Mouse (Mus musculus) ES-Bruce4 (cell line): Measurements from ENCODE around the gene Npas4. TPM values are rescaled to one million over a fixed set of nuclear protein-coding genes. Genes with fewer than 3 reads are reported as not detected.

Experiments
- H3K27ac ChIP-seq: 2 replicates; pipeline ENCODE4 v1.5.1; 2012; ENCODE audit warnings: low read length, inconsistent platforms; ENCODE audit not compliant: insufficient read depth
- H3K27me3 ChIP-seq: 2 replicates; pipeline ENCODE4 v1.6.1; 2012; ENCODE audit warnings: mild to moderate bottlenecking, low read length, inconsistent platforms; ENCODE audit not compliant: control insufficient read depth, poor library complexity, insufficient read depth, severe bottlenecking
- H3K36me3 ChIP-seq: 2 replicates; pipeline ENCODE4 v1.6.1; 2012; ENCODE audit warnings: inconsistent platforms, mild to moderate bottlenecking, low read length, moderate library complexity; ENCODE audit not compliant: control insufficient read depth, poor library complexity, insufficient read depth, severe bottlenecking
- H3K4me1 ChIP-seq: one replicate; pipeline ENCODE4 v1.8.1; 2011; ENCODE audit warnings: low read length; ENCODE audit not compliant: control insufficient read depth, insufficient read depth
- H3K4me3 ChIP-seq: 2 replicates; pipeline ENCODE4 v1.5.1; 2011; ENCODE audit warnings: low read depth, mild to moderate bottlenecking, low read length
- H3K9ac ChIP-seq: 2 replicates; pipeline ENCODE4 v1.6.1; 2012; ENCODE audit warnings: low read depth, mild to moderate bottlenecking, inconsistent platforms; ENCODE audit not compliant: poor library complexity, severe bottlenecking
- H3K9me3 ChIP-seq: replicated peaks from 2 replicates; pipeline ENCODE4 v1.6.1; 2012; ENCODE audit warnings: mild to moderate bottlenecking, low read length, inconsistent platforms; ENCODE audit not compliant: control insufficient read depth, poor library complexity, insufficient read depth, severe bottlenecking
- CTCF ChIP-seq: IDR thresholded peaks from one replicate; pipeline ENCODE4 v1.8.1; 2011; ENCODE audit warnings: low read depth, low read length
- EP300 ChIP-seq: IDR thresholded peaks from 2 replicates; pipeline ENCODE4 v1.6.1; 2011; ENCODE audit warnings: low read depth, low read length; ENCODE audit not compliant: insufficient read depth
- POLR2A ChIP-seq: IDR thresholded peaks from one replicate; pipeline ENCODE4 v1.8.1; 2011; ENCODE audit warnings: low read length; ENCODE audit not compliant: insufficient read depth
- polyA plus RNA-seq: library from polyadenylated mRNA; stranded (reverse); fragments of >200 nt; gene quantifications from 2 replicates; pipeline ENCODE4 v1.2.4, GENCODE M21; 2011; ENCODE audit warnings: low read depth; ENCODE audit not compliant: missing spikeins, insufficient read depth, insufficient read length

The Npas4 gene
- polyA plus RNA-seq, 1 experiment: 0.24 TPM

DNA sequence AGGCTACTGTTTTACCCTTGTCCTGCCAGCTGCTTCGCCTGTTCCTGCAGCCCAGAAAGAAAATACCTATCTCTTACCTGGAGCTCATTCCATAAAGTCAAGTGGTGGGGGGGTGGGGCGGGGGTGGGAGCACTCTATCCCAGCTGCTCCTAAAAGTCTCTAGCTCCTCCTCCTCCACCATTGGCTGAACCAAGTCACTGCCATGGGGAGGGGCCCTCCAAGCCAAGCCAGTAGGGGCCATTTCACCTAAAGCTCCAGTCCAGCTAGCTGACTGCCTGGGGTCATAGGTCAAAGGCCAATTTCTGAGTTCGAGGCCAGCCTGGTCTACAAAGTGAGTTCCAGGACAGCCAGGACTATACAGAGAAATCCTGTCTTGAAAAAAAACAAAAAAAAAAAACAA is 42.6 kb upstream of the Npas4 start:
- no peaks in the 10 kb centered on the region for H3K4me1 ChIP-seq
- H3K27ac ChIP-seq: no peak overlapping the region
- no peaks in the 10 kb centered on the region for H3K27me3 ChIP-seq
- no peak overlapping the region for H3K4me3 ChIP-seq
- peaks cover 21% of the 10 kb centered on the region for H3K36me3 ChIP-seq
- no peak for TF ChIP-seq CTCF
- TF ChIP-seq POLR2A: no peak
- TF ChIP-seq EP300: no peak
- H3K9me3 ChIP-seq: no peaks in the 10 kb centered on the region
- no peak overlapping the region for H3K9ac ChIP-seq

DNA sequence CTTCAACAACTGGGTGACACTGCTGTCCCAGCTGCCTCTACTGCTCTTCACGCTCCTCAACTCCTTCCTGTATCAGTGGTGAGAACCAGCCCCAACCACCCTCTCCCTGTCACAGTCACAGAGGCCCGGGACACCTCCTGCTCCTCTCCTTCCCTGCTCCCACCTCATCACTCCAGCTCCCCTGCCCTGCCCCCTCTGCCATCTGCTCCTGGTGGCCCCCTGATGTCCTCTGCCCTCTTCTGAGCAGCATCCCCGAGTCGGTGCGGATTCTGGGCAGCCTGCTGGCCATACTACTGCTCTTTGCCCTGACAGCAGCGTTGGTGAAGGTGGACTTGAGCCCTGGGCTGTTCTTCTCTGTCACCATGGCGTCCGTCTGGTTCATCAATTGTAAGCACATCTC is 36.0 kb upstream of the Npas4 start:
- Histone ChIP-seq H3K36me3 (peaks cover 24% of the 10 kb centered on the region), H3K9ac (no peak overlapping the region), H3K4me3 (no peak overlapping the region), H3K27me3 (no peaks in the 10 kb centered on the region), H3K4me1 (no peaks in the 10 kb centered on the region), H3K9me3 (no peaks in the 10 kb centered on the region), H3K27ac (no peak overlapping the region)
- no peak for TF ChIP-seq CTCF
- no peak for TF ChIP-seq POLR2A
- TF ChIP-seq EP300: no peak

DNA sequence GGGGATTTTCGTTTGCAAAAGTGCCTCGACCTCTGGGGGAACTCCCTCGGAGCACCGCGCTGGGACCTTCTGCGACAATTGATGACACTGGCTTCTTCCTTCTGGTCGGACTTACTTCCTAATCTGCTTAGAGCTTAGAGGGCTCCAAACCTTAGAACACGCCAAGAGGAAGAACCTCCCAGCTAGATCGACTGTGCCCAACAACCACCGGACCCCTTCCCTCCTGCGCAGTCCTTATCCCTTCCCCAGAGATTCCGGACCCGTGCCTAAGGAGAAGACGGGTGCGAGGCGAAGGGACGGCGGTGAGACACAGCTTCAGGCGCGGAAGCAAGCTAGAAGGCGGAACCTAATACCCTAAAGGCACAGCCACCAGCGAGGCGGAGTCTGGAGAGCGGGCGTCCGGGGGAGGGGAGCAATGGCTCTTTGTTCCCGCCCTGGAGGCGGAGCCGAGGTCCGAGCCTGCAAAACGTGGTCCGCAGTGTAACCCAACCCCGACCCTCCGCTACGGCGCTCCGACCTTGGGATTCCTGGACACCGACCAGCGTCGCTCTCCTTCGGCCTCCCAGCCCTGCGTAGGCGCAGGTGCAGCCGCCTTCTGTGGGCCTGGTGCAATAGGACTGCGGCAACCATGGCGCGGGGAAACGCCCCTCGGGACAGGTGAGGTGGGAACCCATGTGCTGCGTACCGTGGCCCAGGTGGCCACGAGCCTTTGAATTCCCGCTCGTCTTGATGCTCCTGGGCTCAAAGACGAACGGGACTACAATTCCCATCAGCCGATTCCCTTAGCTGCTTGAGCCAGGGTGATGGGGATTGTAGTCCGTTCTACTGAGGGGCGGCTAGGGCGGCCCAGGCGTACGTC is 33.7 kb upstream of the Npas4 start, which contains the start of gene Slc29a2:
Slc29a2 (plus strand) TSS at position 240 of the 859 bp plus-strand sequence.
- H3K4me1 ChIP-seq: no peaks in the 10 kb centered on the region
- peak within 1 kb of the TSS; percentile 57 for H3K9ac ChIP-seq
- H3K27me3 ChIP-seq: no peaks in the 10 kb centered on the region
- H3K9me3 ChIP-seq: no peaks in the 10 kb centered on the region
- peak; percentile 25 for TF ChIP-seq POLR2A
- TF ChIP-seq EP300: no peak
- peak within 1 kb of the TSS; percentile 84 for H3K4me3 ChIP-seq
- peak within 1 kb of the TSS; percentile 9; the same call in 1 of the 2 replicates for H3K27ac ChIP-seq
- peaks cover 13% of the 10 kb centered on the region for H3K36me3 ChIP-seq

DNA sequence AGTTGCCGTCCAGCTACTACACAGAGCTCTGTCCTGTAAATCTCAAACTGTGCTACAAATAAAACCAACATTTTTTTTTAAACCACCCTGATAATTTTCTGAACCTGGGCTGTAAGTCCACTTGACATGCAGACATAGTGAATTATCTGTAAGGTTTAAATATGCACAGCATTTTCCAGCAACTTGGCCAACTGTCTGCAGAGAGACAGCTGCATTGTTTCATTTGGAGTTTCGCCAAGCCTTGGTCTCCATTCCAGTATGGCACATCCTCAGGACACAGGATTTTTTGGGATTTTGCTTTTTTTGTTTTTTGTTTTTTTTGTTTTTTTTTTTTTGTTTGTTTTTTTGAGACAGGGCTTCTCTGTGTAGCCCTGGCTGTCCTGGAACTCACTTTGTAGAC is 31.3 kb upstream of the Npas4 start:
- no peak for TF ChIP-seq POLR2A
- no peak for TF ChIP-seq EP300
- TF ChIP-seq CTCF: no peak
- H3K9ac ChIP-seq: no peak overlapping the region
- H3K9me3 ChIP-seq: no peaks in the 10 kb centered on the region
- H3K36me3 ChIP-seq: no peaks in the 10 kb centered on the region
- H3K27ac ChIP-seq: no peak overlapping the region
- peaks cover 1% of the 10 kb centered on the region for H3K4me1 ChIP-seq
- H3K27me3 ChIP-seq: no peaks in the 10 kb centered on the region
- no peak overlapping the region for H3K4me3 ChIP-seq

DNA sequence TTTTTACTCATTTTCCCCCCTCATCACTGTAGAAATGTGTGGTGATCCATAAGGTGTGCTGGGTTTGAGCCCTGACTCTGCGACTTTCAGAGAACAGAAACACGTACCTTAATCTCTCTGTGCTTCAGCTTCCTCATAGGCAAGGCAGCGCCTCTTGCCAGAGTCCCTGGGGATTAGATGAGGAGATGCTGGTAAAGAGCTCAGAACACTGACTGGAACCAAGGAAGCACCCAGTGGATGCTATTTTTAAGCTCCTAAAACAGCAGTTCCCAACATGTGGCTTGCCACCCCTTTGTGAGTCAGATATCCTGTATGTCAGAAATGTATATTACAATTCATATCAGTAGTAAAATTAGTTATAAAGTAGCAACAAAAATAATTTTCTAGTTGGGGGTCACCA is 28.1 kb upstream of the Npas4 start:
- Histone ChIP-seq H3K27me3 (no peaks in the 10 kb centered on the region), H3K27ac (0 out of 2 replicates have a peak overlapping the region, but pooled peaks have one; percentile 32), H3K36me3 (no peaks in the 10 kb centered on the region), H3K9ac (peak overlapping the region; percentile 67), H3K4me3 (no peak overlapping the region), H3K4me1 (peaks cover 1% of the 10 kb centered on the region), H3K9me3 (no peaks in the 10 kb centered on the region)
- TF ChIP-seq EP300 (no peak), POLR2A (no peak), CTCF (no peak)

DNA sequence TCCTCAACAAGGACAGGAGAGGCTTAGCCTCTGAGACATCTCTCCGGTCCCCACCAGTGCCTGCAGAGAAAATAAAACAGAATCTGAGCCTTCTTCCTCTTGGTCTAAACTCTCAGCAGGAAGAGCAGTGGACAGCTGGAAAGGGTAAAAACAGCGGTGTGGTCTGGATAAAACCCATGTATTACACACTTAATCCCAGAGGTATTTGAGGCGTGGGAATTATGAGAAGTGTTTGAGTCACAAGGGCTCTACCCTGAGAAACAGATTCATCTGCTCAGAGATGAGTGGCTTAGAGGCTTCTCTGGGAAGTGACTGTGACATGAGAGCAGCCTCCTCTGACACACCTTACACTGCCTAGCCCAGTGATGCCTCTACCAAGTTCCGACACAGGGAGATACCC is 27.5 kb upstream of the Npas4 start:
- Histone ChIP-seq H3K9ac (no peak overlapping the region), H3K4me1 (peaks cover 1% of the 10 kb centered on the region), H3K36me3 (no peaks in the 10 kb centered on the region), H3K4me3 (no peak overlapping the region), H3K27me3 (no peaks in the 10 kb centered on the region), H3K27ac (no peak overlapping the region), H3K9me3 (no peaks in the 10 kb centered on the region)
- TF ChIP-seq POLR2A (no peak), EP300 (no peak), CTCF (no peak)
